Mouse (Mus musculus) hindbrain, embryonic 10.5 days (tissue): ENCODE data around the gene Slc27a3. TPM values are rescaled to one million over a fixed set of nuclear protein-coding genes. Genes with fewer than 3 reads are reported as not detected.

Experiments
- DNase-seq: peaks from one replicate; pipeline ENCODE4 v3.0.0-alpha.2; 2017; ENCODE audit warnings: low spot score
- H3K27ac ChIP-seq: fragments of 300-500 bp; sonication (generic); 2 replicates; pipeline ENCODE4 v1.5.1; 2016; ENCODE audit warnings: mild to moderate bottlenecking, moderate library complexity
- H3K27me3 ChIP-seq: fragments of 300-500 bp; sonication (generic); 2 replicates; pipeline ENCODE4 v1.6.1; 2016; ENCODE audit warnings: mild to moderate bottlenecking; ENCODE audit not compliant: poor library complexity, insufficient read depth, severe bottlenecking
- H3K36me3 ChIP-seq: fragments of 300-500 bp; sonication (generic); 2 replicates; pipeline ENCODE4 v1.6.1; 2016; ENCODE audit warnings: mild to moderate bottlenecking, moderate library complexity
- H3K4me1 ChIP-seq: fragments of 300-500 bp; sonication (generic); replicated peaks from 2 replicates; pipeline ENCODE4 v1.6.1; 2016; ENCODE audit warnings: mild to moderate bottlenecking
- H3K4me3 ChIP-seq: fragments of 300-500 bp; sonication (generic); 2 replicates; pipeline ENCODE4 v1.5.1; 2016; ENCODE audit warnings: mild to moderate bottlenecking, moderate library complexity
- H3K9me3 ChIP-seq: fragments of 300-500 bp; sonication (generic); 2 replicates; pipeline ENCODE4 v1.6.1; 2016; ENCODE audit warnings: mild to moderate bottlenecking, moderate library complexity
- WGBS: fragments of 180-500 bp; shearing (Covaris S2); methylation state at CpG from one replicate; pipeline ENCODE4 v1.1.7; 2016; 5-methylcytosine and 5-hydroxymethylcytosine counted together
- polyA plus RNA-seq: library from polyadenylated mRNA; unstranded; fragments of >200 nt; fragmentation: Nextera tagmentation; extraction: Ambion mirVana; gene quantifications from 2 replicates; pipeline ENCODE4 v1.2.1, GENCODE M21; 2016

Gene Slc27a3
- polyA plus RNA-seq, 1 experiment from 2014 or later: 29.1 TPM

DNA sequence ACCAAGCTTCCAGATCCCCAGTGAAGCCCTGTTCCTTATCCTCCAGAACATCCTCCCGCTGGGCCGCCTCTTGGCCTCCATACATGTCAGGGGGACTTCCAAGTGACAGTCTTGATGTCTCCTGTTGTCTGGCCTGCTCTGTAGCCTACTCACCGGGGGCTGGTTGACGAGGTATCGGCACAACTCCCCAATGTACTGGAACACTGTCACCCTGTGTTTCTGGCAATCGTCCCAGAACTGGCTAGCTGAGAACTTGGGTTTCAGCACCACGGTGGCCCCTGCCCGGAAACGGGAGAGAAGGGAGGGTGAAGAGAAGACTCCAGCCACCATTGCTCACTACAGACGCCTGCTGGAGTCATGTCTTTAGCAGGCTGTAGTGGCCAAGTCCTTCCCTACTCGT lies 2.3 kb downstream of the Slc27a3 start:
- Histone ChIP-seq H3K36me3 (peaks cover 62% of the 10 kb centered on the region), H3K4me1 (peaks cover 60% of the 10 kb centered on the region)
- WGBS: 78% methylated on average over 11 of the region's 11 CpGs

DNA sequence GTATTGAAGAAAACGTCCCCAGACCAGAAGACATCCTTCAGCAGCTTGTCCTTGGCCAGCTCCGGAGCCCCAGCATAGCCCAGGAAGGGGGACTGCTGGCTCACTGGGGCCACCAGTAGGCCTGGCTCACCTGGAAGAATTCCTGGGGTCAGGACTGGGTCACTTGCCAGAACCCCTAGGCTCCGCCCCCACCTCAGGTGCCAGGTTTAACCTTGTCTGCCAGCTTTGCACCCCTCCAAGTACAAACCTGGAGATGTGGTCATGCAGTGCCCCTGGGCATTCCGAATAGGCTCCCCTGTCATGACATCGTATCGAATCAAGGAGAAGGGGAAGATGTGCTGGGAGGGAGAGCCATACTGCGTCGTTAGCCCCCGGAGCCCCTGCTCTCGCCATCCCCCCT lies 2.9 kb downstream of the Slc27a3 start:
- Histone ChIP-seq H3K4me3 (no peak overlapping the region), H3K36me3 (peaks cover 55% of the 10 kb centered on the region), H3K4me1 (peaks cover 61% of the 10 kb centered on the region), H3K9me3 (no peaks in the 10 kb centered on the region), H3K27ac (no peak overlapping the region), H3K27me3 (peaks cover 8% of the 10 kb centered on the region)
- WGBS: 92% methylated on average over 10 of the region's 10 CpGs
- no peak for DNase-seq

More for the DNA sequence above, 2.3 kb downstream of the Slc27a3 start:
- Histone ChIP-seq H3K27me3 (peaks cover 8% of the 10 kb centered on the region), H3K27ac (peak overlapping the region; percentile 94; the same call in 1 of the 2 replicates), H3K9me3 (no peaks in the 10 kb centered on the region), H3K4me3 (peak overlapping the region; percentile 76; the same call in 1 of the 2 replicates)
- DNase-seq: no peak

DNA sequence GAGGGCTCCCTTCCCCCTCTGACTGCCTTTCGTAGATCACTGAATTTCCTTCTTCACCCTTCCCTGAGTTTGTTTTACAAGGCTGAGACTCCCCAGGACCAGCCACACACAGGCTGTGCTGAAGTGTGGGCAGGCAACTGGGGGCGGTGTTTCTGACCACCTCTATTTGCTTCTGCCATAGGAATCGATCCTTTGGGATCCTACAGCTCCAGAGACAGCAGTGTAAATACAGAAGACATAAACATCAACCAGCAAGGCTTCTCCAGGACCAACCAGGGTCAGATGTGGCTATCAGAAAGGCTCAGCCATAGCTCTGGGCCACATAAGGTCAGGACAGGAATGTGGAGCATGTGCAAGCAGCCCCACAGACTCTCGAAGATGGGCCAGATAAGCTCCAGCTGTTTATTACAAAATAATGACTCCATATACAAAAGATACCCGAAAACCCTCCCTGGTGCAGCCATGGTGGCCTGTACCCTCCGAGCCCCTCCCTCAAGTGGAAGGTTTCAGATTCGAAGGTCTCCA lies 4.8 kb downstream of the Slc27a3 start:
- peaks cover 52% of the 10 kb centered on the region for H3K4me1 ChIP-seq
- no peak overlapping the region for H3K27ac ChIP-seq
- H3K9me3 ChIP-seq: no peaks in the 10 kb centered on the region
- peaks cover 5% of the 10 kb centered on the region; the same call in 1 of the 2 replicates for H3K27me3 ChIP-seq
- no peak overlapping the region for H3K4me3 ChIP-seq
- 75% methylated on average over 7 of the region's 7 CpGs for WGBS
- H3K36me3 ChIP-seq: peaks cover 41% of the 10 kb centered on the region
- no peak for DNase-seq

DNA sequence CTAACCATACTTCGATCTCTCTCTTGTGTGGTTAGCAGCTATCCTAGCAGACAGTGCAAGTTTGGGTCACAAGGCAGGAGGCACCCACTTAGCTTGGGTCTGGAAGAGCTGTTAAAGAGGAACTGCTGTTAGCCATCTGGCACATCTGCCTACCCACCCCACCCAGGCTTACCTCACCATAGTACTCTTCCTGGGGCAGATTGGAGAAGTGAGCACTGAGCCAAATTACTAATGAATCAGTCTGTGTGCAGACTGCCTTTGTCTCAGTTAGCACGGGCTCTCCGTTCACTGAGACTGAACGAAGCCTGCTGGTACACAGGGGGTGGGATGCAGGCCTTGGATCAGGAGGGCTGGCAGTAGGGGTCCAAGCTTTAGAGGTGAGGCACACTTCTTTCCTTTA lies 6.0 kb downstream of the Slc27a3 start:
- WGBS: 82% methylated on average over 4 of the region's 4 CpGs
- H3K9me3 ChIP-seq: no peaks in the 10 kb centered on the region

DNA sequence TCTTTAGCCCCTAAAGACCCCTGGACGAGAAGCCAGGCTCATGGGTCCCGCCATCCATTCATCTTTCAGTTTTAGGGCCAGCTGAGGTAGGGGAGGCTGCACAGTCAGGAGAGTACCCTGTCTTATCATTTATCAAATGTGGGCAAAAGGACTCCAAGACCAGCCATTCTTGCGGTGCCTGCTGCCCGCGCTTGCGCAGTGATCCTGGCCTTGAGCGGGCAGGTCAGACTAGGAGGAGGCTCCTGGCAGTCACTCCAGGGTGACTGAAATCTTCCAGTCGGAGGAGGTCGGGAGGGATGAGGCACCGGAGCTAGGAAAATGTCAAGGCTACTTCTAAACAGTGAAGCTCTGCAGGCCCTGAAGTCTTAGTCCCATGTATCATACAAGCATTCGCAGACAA lies 8.0 kb downstream of the Slc27a3 start:
- Histone ChIP-seq H3K27me3 (no peaks in the 10 kb centered on the region), H3K27ac (0 out of 2 replicates have a peak overlapping the region, but pooled peaks have one; percentile 29), H3K4me1 (peaks cover 40% of the 10 kb centered on the region), H3K36me3 (peaks cover 29% of the 10 kb centered on the region), H3K9me3 (no peaks in the 10 kb centered on the region), H3K4me3 (no peak overlapping the region)
- DNase-seq: no peak
- 76% methylated on average over 11 of the region's 11 CpGs for WGBS

More for the DNA sequence above, 6.0 kb downstream of the Slc27a3 start:
- DNase-seq: no peak
- Histone ChIP-seq H3K4me1 (peaks cover 41% of the 10 kb centered on the region), H3K27me3 (peaks cover 5% of the 10 kb centered on the region; the same call in 1 of the 2 replicates), H3K27ac (no peak overlapping the region), H3K4me3 (no peak overlapping the region), H3K36me3 (peaks cover 41% of the 10 kb centered on the region)

DNA sequence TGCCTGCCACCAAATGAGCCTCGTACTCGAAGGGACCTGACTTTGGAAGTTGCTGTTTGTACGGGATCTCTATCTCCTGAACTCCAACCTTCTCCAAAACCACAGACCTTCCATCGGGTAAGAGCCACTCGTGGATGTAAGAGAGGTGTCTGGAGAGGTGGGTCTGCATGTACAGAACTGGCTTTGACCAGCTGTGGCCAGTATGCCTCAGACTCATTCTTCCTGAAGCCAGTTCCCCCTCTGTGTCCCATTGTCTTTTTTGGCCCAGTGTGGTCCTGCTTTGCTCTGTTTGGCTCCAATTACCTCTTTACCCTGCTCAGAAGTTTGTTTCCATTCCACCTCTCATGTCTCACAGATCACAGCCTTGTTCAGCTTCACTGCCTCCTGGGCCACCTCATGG lies 11.2 kb downstream of the Slc27a3 start:
- Histone ChIP-seq H3K4me1 (peaks cover 43% of the 10 kb centered on the region), H3K36me3 (no peaks in the 10 kb centered on the region), H3K9me3 (no peaks in the 10 kb centered on the region), H3K27me3 (no peaks in the 10 kb centered on the region), H3K4me3 (no peak overlapping the region), H3K27ac (peak overlapping the region; percentile 89)
- no peak for DNase-seq
- 78% methylated on average over 5 of the region's 5 CpGs for WGBS

DNA sequence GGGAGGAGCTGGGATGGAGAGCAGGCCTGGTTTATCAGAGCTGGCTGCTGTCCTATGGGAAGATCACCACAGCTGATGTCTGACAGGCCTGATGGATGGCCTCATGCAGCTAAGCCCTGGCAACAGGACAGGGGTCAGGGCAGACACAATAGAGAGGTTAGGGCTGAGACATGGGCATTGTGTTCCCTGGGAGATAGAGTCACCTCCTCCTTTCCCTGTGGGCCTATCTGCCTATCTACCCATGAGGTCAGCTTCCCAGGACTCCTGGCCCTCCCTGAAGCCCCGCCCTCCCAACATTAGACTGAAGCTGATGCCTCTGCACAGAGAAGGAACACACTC lies 13.5 kb downstream of the Slc27a3 start:
- Histone ChIP-seq H3K4me1 (peaks cover 39% of the 10 kb centered on the region), H3K27ac (peak overlapping the region; percentile 89), H3K9me3 (no peaks in the 10 kb centered on the region), H3K27me3 (no peaks in the 10 kb centered on the region), H3K4me3 (peak overlapping the region; percentile 18; the same call in 1 of the 2 replicates), H3K36me3 (no peaks in the 10 kb centered on the region)
- DNase-seq: peak; percentile 92
- WGBS: 14% methylated on average over 1 of the region's 1 CpGs

DNA sequence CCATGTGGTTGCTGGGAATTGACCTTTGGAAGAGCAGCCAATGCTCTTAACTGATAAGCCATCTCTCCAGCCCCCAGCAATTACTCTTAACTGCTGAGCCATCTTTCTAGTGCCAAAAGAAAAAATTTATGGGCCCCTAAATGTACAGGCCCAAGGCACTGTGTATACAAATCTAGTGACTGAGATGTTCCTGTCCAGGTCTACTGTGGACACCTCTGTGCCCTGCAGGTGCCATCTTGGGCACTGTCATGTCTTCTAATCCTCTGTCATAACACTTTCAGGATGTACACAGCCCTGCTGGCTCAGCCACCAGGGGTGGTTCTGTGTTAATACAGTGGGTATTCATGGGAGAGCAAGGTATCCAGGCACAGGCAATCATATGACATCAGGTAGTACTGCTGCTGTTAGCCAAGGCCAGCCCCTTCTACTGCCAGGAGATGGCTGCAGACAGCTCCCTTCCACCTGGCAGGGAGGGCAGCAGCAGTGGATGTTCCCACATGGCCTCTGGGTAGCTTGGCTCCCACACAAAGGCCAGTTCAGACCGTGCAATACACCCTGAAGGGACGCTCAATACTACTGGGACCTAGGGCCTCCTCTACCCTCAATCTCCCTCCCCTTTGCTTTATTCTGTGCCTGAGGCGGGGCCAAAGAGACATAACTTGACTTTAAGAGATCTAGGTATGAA lies 14.0 kb downstream of the Slc27a3 start:
- no peak for DNase-seq
- H3K36me3 ChIP-seq: no peaks in the 10 kb centered on the region
- peaks cover 39% of the 10 kb centered on the region for H3K4me1 ChIP-seq
- H3K4me3 ChIP-seq: 0 out of 2 replicates have a peak overlapping the region, but pooled peaks have one; percentile 18
- no peaks in the 10 kb centered on the region for H3K9me3 ChIP-seq
- WGBS: 20% methylated on average over 3 of the region's 3 CpGs
- peak overlapping the region; percentile 89 for H3K27ac ChIP-seq
- H3K27me3 ChIP-seq: no peaks in the 10 kb centered on the region

DNA sequence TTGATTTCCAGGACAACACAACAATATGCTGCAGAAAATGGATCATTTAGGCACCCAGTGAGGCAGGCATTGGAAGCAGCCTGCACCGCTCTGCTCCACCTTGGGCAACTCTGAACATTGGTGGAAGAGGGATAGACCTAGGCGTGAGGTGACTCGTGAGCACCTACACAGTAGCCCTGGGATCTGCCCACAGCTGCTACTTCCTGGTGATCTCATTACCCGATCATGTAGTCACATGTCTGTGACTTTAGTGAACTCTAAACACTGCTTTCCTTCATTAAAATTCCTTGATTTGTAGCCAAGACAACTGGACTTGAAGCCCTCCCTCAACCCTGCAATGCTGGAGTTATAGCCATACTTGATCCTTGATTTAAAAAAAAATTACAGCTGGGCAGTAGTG lies 15.4 kb downstream of the Slc27a3 start:
- H3K4me3 ChIP-seq: no peak overlapping the region
- no peaks in the 10 kb centered on the region for H3K36me3 ChIP-seq
- H3K27ac ChIP-seq: peak overlapping the region; percentile 51; the same call in 1 of the 2 replicates
- 92% methylated on average over 4 of the region's 4 CpGs for WGBS
- no peaks in the 10 kb centered on the region for H3K9me3 ChIP-seq
- H3K4me1 ChIP-seq: peaks cover 39% of the 10 kb centered on the region
- DNase-seq: no peak
- H3K27me3 ChIP-seq: no peaks in the 10 kb centered on the region

DNA sequence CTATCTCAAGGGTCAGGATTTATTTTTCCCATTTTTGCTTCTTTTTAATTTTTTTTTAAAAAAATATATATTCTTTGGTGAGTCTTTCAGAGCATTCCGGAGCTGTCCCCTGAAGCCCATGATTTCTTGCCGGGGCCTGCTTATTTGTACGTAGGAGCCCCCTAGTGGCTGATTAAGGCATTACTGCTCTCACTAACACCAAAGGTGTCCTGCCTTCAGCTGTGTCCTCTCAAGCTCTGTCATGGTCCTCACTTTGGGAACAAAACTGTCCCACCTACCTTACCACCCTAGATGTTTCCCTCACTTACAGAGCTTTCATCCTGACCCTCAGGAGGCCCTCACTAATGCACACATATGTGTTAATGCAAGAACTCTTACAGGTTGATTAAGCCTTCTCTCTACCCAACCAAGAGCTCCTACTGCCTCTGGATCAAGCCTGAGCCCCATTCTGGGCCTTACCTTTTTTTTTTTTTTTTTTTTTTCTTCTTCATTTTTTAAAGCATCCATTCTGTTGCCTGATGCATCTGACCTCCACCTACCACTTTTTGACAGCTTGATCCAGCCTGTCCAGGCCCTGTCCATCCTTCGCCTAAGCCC lies 16.2 kb downstream of the Slc27a3 start:
- peaks cover 40% of the 10 kb centered on the region for H3K4me1 ChIP-seq
- H3K4me3 ChIP-seq: no peak overlapping the region
- no peaks in the 10 kb centered on the region for H3K27me3 ChIP-seq
- no peak overlapping the region for H3K27ac ChIP-seq
- H3K36me3 ChIP-seq: no peaks in the 10 kb centered on the region
- 33% methylated on average over 4 of the region's 4 CpGs for WGBS
- no peaks in the 10 kb centered on the region for H3K9me3 ChIP-seq
- DNase-seq: peak; percentile 73

DNA sequence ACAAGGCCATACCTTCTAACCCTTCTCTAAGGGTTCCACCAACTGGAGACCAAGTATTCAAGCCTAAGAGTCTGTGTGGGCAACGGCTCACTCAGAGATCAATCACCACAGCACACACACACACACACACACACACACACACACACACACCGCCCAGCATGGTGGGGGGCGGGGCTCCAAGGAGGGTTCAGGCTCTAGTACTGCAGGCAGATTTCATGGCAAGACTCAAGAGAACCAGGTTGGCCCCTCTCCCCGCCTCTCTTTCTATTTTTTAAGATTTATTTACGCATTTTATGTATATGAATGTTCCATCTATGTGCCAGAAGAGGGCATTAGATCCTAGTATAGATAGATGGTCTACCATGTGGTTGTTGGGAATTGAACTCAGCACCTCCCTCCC lies 16.9 kb downstream of the Slc27a3 start:
- Histone ChIP-seq H3K27me3 (no peaks in the 10 kb centered on the region), H3K4me3 (no peak overlapping the region), H3K4me1 (peaks cover 33% of the 10 kb centered on the region), H3K27ac (no peak overlapping the region), H3K36me3 (no peaks in the 10 kb centered on the region), H3K9me3 (no peaks in the 10 kb centered on the region)
- 64% methylated on average over 5 of the region's 5 CpGs for WGBS
- DNase-seq: no peak

DNA sequence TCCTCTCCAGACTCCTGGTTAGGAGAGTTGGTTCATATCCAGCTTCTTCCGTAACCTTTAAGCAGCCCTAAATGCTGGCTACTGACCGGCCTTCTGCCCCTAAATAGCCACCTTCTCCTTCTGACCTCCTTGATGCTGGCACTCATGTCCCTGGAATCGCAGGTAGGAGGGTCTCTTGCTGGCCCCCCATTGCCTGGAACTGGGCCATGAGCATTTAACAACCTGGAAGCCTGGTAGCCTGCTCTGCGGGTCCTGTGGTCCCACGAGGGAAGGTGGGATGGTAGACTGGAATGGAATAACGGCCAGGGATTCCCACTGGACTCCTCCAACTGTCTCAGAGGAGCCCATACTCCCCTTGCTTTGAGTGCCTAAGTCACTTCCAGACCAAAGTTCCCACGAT lies 17.9 kb downstream of the Slc27a3 start:
- DNase-seq: no peak
- peaks cover 24% of the 10 kb centered on the region for H3K4me1 ChIP-seq
- 79% methylated on average over 7 of the region's 7 CpGs for WGBS

DNA sequence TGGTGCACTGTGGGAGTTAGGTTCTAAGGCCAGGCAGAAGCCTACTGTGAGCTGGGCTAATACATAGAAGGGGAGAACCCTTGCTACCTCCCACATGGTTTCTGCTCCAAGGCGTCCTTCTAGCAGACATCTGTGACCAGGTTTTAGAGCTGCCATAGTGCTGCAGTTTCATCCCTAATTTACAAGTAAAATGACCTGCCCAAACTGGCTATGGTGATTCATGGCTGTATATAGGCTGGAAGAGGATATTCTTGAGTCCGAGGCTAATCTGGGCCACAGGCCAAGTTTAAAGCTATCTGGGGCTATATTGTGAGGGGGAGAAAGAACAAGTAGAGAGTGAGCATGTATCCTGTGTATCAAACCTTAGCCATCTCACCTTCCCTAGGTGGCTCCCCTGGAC lies 20.7 kb downstream of the Slc27a3 start:
- 68% methylated on average over 2 of the region's 2 CpGs for WGBS
- no peaks in the 10 kb centered on the region for H3K36me3 ChIP-seq
- H3K4me1 ChIP-seq: 0 out of 2 replicates have a peak, but pooled peaks cover 4% of the 10 kb centered on the region
- no peak overlapping the region for H3K4me3 ChIP-seq
- no peak overlapping the region for H3K27ac ChIP-seq
- no peaks in the 10 kb centered on the region for H3K9me3 ChIP-seq
- H3K27me3 ChIP-seq: no peaks in the 10 kb centered on the region
- DNase-seq: no peak

More for the DNA sequence above, 17.9 kb downstream of the Slc27a3 start:
- H3K27me3 ChIP-seq: no peaks in the 10 kb centered on the region
- no peaks in the 10 kb centered on the region for H3K36me3 ChIP-seq
- no peak overlapping the region for H3K4me3 ChIP-seq
- H3K9me3 ChIP-seq: no peaks in the 10 kb centered on the region
- no peak overlapping the region for H3K27ac ChIP-seq
